Comparison of ENCODE assay signal across 22 mouse cellular contexts in the genomic region with DNA sequence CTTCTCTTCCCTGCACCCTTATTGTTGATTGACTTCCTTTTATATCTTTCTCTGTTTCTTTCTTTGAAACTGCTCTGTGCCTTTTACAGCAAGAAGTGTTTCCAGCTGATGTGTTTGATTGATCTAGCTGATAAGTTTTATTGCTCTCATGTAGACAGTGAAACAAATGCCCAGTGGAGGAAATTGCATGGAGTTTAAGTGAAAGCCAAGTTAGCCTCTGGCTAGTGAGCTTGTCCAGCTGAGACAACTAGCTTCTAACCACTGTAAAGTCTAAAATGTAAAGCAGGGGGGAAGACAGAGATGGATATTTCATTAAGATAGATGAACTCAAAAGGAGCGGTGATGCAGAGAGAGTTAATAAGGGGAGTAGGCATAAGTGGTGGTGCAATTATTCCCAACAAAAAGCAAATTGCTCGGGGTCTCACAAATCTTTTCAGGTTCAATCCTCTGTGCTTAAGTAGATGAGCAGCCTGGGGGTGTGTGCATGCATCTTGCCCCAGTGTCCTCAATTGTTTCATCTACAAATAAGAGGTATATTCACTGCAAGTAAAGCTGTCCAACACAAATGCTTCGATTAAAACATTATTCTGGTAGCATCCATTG. TPM values are rescaled to one million over a fixed set of nuclear protein-coding genes. Genes with fewer than 3 reads are reported as not detected.
DNase-seq lines count a peak whose midpoint lies in the region; ATAC-seq lines count a peak whose summit lies in the region.
"Had no signal": no experiment of that assay in that cellular context is flagged by ENCODE, and none has a peak within 500 bp of the region (broad histone marks: within the 10 kb centered on the region; RNA-seq: fewer than 3 reads in every experiment).

No protein-coding gene starts in this region.

- H3K4me3 ChIP-seq in forebrain, embryonic 12.5 days (replicated peaks), result no peak overlapping the region
- H3K4me3 ChIP-seq in forebrain, embryonic 10.5 days, result no peak overlapping the region
- no peak overlapping the region for H3K4me3 ChIP-seq in midbrain, embryonic 11.5 days (ENCODE audit: low read depth, low read length)
- H3K4me3 ChIP-seq in midbrain, embryonic 16.5 days (ENCODE audit: low read depth, low read length), result no peak overlapping the region
- H3K4me3 ChIP-seq in neural tube, embryonic 14.5 days (ENCODE audit: low read depth, low read length), result no peak overlapping the region
- H3K4me3 ChIP-seq: embryonic facial prominence, embryonic 12.5 days; gastrocnemius, adult 2 months; heart, embryonic 12.5 days; hindbrain, embryonic 10.5 days; intestine, embryonic 15.5 days had no signal

- H3K4me1 ChIP-seq in forebrain, embryonic 12.5 days, result peaks cover 3% of the 10 kb centered on the region; the same call in 1 of the 2 replicates
- peaks cover 22% of the 10 kb centered on the region for H3K4me1 ChIP-seq in forebrain, embryonic 10.5 days
- no peaks in the 10 kb centered on the region; the same call in 1 of the 2 replicates for H3K4me1 ChIP-seq in midbrain, embryonic 11.5 days (ENCODE audit: control insufficient read depth, insufficient read depth, low read length)
- no peaks in the 10 kb centered on the region for H3K4me1 ChIP-seq in midbrain, embryonic 16.5 days (ENCODE audit: control insufficient read depth, insufficient read depth, low read length)
- H3K4me1 ChIP-seq in neural tube, embryonic 14.5 days (ENCODE audit: control insufficient read depth, insufficient read depth, low read length), result peaks cover 5% of the 10 kb centered on the region; the same call in 1 of the 2 replicates
- H3K4me1 ChIP-seq: embryonic facial prominence, embryonic 12.5 days; heart, embryonic 12.5 days; hindbrain, embryonic 10.5 days; intestine, embryonic 15.5 days had no signal

- peak; percentile 57; the same call in 1 of the 2 replicates for ATAC-seq in forebrain, embryonic 12.5 days (ENCODE audit: low FRiP score)
- 0 out of 2 replicates have a peak, but pooled peaks have one; percentile 35 for ATAC-seq in midbrain, embryonic 11.5 days (ENCODE audit: low FRiP score)
- no peak for ATAC-seq in midbrain, embryonic 16.5 days
- ATAC-seq in neural tube, embryonic 14.5 days (ENCODE audit: low read depth), result peak; percentile 24; the same call in 1 of the 2 replicates
- ATAC-seq: CD4-positive, CD25-positive, alpha-beta regulatory T cell, adult 4 months; intestine, embryonic 15.5 days had no signal

- peak; percentile 4 for DNase-seq in embryo, embryonic 10.5 days (ENCODE audit: low spot score)
- no peak for DNase-seq in embryo, embryonic 10 days (ENCODE audit: low spot score)
- no peak for DNase-seq in forebrain, embryonic 10.5 days (ENCODE audit: extremely low spot score, low spot score)
- no peak for DNase-seq in midbrain, embryonic 11.5 days (ENCODE audit: low spot score, missing footprints)
- no peak for DNase-seq in right cerebral cortex, adult 2 months (ENCODE audit: low spot score in 2 of 2)
- DNase-seq: adrenal gland, adult 8-10 months; adrenal gland, postnatal 36 days; B cell, adult 2 months; cerebellum, adult 11 months; cerebellum, adult 8-10 months; cerebellum, postnatal 14 days; gastrocnemius, adult 2 months; gastrocnemius, postnatal 25 days had no signal

- H3K27ac ChIP-seq in forebrain, embryonic 12.5 days, result no peak overlapping the region
- no peak overlapping the region for H3K27ac ChIP-seq in forebrain, embryonic 10.5 days
- H3K27ac ChIP-seq in midbrain, embryonic 11.5 days (ENCODE audit: low read depth, low read length), result no peak overlapping the region
- H3K27ac ChIP-seq in midbrain, embryonic 16.5 days (ENCODE audit: low read length), result no peak overlapping the region
- no peak overlapping the region for H3K27ac ChIP-seq in neural tube, embryonic 14.5 days (ENCODE audit: low read depth, low read length)
- H3K27ac ChIP-seq: embryonic facial prominence, embryonic 12.5 days; gastrocnemius, adult 2 months; hindbrain, embryonic 10.5 days; intestine, embryonic 15.5 days had no signal

- H3K9me3 ChIP-seq in forebrain, embryonic 12.5 days, result no peaks in the 10 kb centered on the region
- H3K9me3 ChIP-seq in forebrain, embryonic 10.5 days, result no peaks in the 10 kb centered on the region
- no peaks in the 10 kb centered on the region for H3K9me3 ChIP-seq in midbrain, embryonic 11.5 days (ENCODE audit: control insufficient read depth, low read length)
- H3K9me3 ChIP-seq in midbrain, embryonic 16.5 days (replicated peaks; ENCODE audit: control insufficient read depth, low read length, poor library complexity, severe bottlenecking), result no peaks in the 10 kb centered on the region
- no peaks in the 10 kb centered on the region for H3K9me3 ChIP-seq in neural tube, embryonic 14.5 days (ENCODE audit: control insufficient read depth, low read length)
- H3K9me3 ChIP-seq: embryonic facial prominence, embryonic 12.5 days; G1E; heart, embryonic 12.5 days; hindbrain, embryonic 10.5 days; intestine, embryonic 15.5 days had no signal

- H3K9ac ChIP-seq in forebrain, embryonic 12.5 days, result no peak overlapping the region
- H3K9ac ChIP-seq in midbrain, embryonic 11.5 days (ENCODE audit: low read length), result no peak overlapping the region
- no peak overlapping the region for H3K9ac ChIP-seq in midbrain, embryonic 16.5 days (ENCODE audit: low read depth, low read length)
- no peak overlapping the region for H3K9ac ChIP-seq in neural tube, embryonic 14.5 days (replicated peaks; ENCODE audit: low read depth, low read length)
- H3K9ac ChIP-seq: embryonic facial prominence, embryonic 12.5 days; heart, embryonic 12.5 days; intestine, embryonic 15.5 days had no signal

- no peaks in the 10 kb centered on the region for H3K27me3 ChIP-seq in forebrain, embryonic 12.5 days
- H3K27me3 ChIP-seq in forebrain, embryonic 10.5 days (ENCODE audit: poor library complexity, severe bottlenecking), result no peaks in the 10 kb centered on the region
- no peaks in the 10 kb centered on the region for H3K27me3 ChIP-seq in midbrain, embryonic 11.5 days (ENCODE audit: control insufficient read depth, insufficient read depth, low read length)
- no peaks in the 10 kb centered on the region for H3K27me3 ChIP-seq in midbrain, embryonic 16.5 days (ENCODE audit: control insufficient read depth, insufficient read depth, low read depth, low read length)
- H3K27me3 ChIP-seq in neural tube, embryonic 14.5 days (ENCODE audit: control insufficient read depth, insufficient read depth, low read length), result no peaks in the 10 kb centered on the region
- H3K27me3 ChIP-seq: embryonic facial prominence, embryonic 12.5 days; heart, embryonic 12.5 days; intestine, embryonic 15.5 days had no signal

- no peaks in the 10 kb centered on the region for H3K36me3 ChIP-seq in forebrain, embryonic 12.5 days (replicated peaks)
- H3K36me3 ChIP-seq in forebrain, embryonic 10.5 days (replicated peaks), result no peaks in the 10 kb centered on the region
- H3K36me3 ChIP-seq in midbrain, embryonic 11.5 days (ENCODE audit: control insufficient read depth, insufficient read depth, low read length), result no peaks in the 10 kb centered on the region
- H3K36me3 ChIP-seq in midbrain, embryonic 16.5 days (ENCODE audit: control insufficient read depth, insufficient read depth, low read length), result no peaks in the 10 kb centered on the region
- H3K36me3 ChIP-seq in neural tube, embryonic 14.5 days (ENCODE audit: control insufficient read depth, insufficient read depth, low read length), result no peaks in the 10 kb centered on the region
- H3K36me3 ChIP-seq: embryonic facial prominence, embryonic 12.5 days; G1E; heart, embryonic 12.5 days; hindbrain, embryonic 10.5 days; intestine, embryonic 15.5 days had no signal

- 10% methylated on average over 3 of the region's 3 CpGs for WGBS in forebrain, embryonic 12.5 days
- 19% methylated on average over 3 of the region's 3 CpGs for WGBS in forebrain, embryonic 10.5 days
- 53% methylated on average over 3 of the region's 3 CpGs for WGBS in midbrain, embryonic 11.5 days
- WGBS in midbrain, embryonic 16.5 days, result 38% methylated on average over 3 of the region's 3 CpGs
- WGBS in neural tube, embryonic 14.5 days, result 28% methylated on average over 3 of the region's 3 CpGs

- H3K4me2 ChIP-seq in forebrain, embryonic 12.5 days, result no peak overlapping the region
- no peak overlapping the region for H3K4me2 ChIP-seq in midbrain, embryonic 11.5 days
- H3K4me2 ChIP-seq in midbrain, embryonic 16.5 days (ENCODE audit: low read length), result no peak overlapping the region
- no peak overlapping the region for H3K4me2 ChIP-seq in neural tube, embryonic 14.5 days (ENCODE audit: low read depth, low read length)
- H3K4me2 ChIP-seq: embryonic facial prominence, embryonic 12.5 days; heart, embryonic 12.5 days; intestine, embryonic 15.5 days had no signal

RNA-seq across cellular contexts. Expression of a gene that starts 47.7 kb away (rescaled TPM):
- polyA plus RNA-seq in forebrain, embryonic 12.5 days (2016; fragmentation: Nextera tagmentation; extraction: Ambion mirVana), result 75.9 and 90.0 TPM in 2 replicates
- 30.4 and 30.5 TPM in 2 replicates for polyA plus RNA-seq in forebrain, embryonic 10.5 days (2016; fragmentation: Nextera tagmentation; extraction: Ambion mirVana)
- 39.4 and 40.4 TPM in 2 replicates for polyA plus RNA-seq in midbrain, embryonic 11.5 days (2014; fragmentation: Nextera tagmentation; extraction: Ambion mirVana)
- polyA plus RNA-seq in midbrain, embryonic 16.5 days (2015; fragmentation: Nextera tagmentation; extraction: Ambion mirVana), result 179 and 187 TPM in 2 replicates
- polyA plus RNA-seq in neural tube, embryonic 14.5 days (2014; fragmentation: Nextera tagmentation; extraction: Ambion mirVana), result 180 and 194 TPM in 2 replicates
- polyA plus RNA-seq: CD4-positive, CD25-positive, alpha-beta regulatory T cell, adult 4 months; G1E had no signal
